Comparison of ENCODE assay signal across 8 mouse cellular contexts in the genomic region with DNA sequence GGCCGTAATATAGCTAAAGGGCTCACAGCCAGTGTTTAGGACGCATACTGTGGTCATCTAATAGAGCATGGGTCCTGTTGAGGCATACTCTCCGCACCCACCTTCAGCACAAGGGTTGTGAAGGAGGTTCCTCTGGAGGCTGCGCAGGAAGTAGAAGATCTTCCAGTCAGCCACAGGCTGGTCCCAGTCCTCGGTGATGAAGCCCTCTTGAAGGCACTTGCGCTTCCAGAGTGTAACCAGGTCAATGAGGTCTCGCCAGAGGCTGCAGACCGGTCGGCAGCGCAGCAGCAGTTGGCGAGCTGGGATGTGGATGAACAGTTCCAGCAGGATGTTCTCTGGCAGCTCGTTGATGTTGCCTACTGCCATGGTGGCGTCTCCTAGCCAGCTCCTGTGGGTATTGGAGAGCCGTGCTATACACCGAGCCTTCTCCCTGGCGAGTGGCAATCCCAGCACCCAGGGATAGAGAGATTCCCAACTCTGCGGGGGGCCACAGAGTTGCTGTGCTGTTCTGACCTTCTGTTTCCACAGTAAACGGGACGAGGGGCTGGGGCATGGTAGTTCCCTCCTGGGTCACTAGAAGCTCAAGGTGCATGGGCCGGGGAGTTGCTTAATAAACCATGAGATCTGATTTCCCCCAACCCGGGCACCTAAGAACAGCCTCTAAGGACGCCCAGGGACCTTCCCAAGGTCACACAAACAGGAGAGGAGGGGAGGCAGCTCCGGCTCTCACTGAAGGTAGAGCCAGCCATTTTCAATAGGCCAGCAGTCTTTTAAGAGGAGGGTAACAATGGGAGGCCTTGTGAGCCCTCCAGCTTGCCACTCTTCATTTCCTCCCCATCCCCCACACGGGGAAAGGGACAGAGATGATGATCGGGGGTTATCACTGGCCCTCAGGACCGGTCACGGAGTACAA. TPM values are rescaled to one million over a fixed set of nuclear protein-coding genes. Genes with fewer than 3 reads are reported as not detected.
DNase-seq lines count a peak whose midpoint lies in the region; ATAC-seq lines count a peak whose summit lies in the region.

No protein-coding gene starts in this region.

- peaks cover 35% of the 10 kb centered on the region for H3K27me3 ChIP-seq in forebrain, embryonic 12.5 days

- WGBS in forebrain, embryonic 12.5 days: 22% methylated on average over 27 of the region's 27 CpGs

- peaks cover 46% of the 10 kb centered on the region for H3K36me3 ChIP-seq in forebrain, embryonic 12.5 days (replicated peaks)

- DNase-seq in left cerebral cortex, adult 18-20 months (ENCODE audit: low spot score in 2 of 2): peak; percentile 46 to 50
- DNase-seq in left cerebral cortex, adult 11 months (ENCODE audit: low spot score): no peak
- DNase-seq in layer of hippocampus, postnatal 25 days (ENCODE audit: extremely low spot score in 1 of 2, low spot score in 1 of 2): peak; percentile 29 to 37
- DNase-seq in naive thymus-derived CD4-positive, alpha-beta T cell, adult 2 months (ENCODE audit: low read depth): peak; percentile 30
- DNase-seq in urinary bladder, postnatal 10 days (ENCODE audit: low spot score): no peak
- DNase-seq in adrenal gland, postnatal 25 days: no peak

- ATAC-seq in forebrain, embryonic 12.5 days (ENCODE audit: low FRiP score): peak; percentile 7; the same call in 1 of the 2 replicates

- peak overlapping the region; percentile 11; the same call in 1 of the 2 replicates for H3K4me3 ChIP-seq in brown adipose tissue, adult 24 weeks (ENCODE audit: insufficient read depth, low read depth, low read length)
- H3K4me3 ChIP-seq in forebrain, embryonic 12.5 days (replicated peaks): peak overlapping the region; percentile 58

- H3K9me3 ChIP-seq in forebrain, embryonic 12.5 days: no peaks in the 10 kb centered on the region

- no peaks in the 10 kb centered on the region for H3K4me1 ChIP-seq in brown adipose tissue, adult 24 weeks (ENCODE audit: control insufficient read depth, insufficient read depth, insufficient read length, low read length)
- H3K4me1 ChIP-seq in forebrain, embryonic 12.5 days: peaks cover 37% of the 10 kb centered on the region

- peak overlapping the region; percentile 91 for H3K4me2 ChIP-seq in forebrain, embryonic 12.5 days

- H3K27ac ChIP-seq in brown adipose tissue, adult 24 weeks (replicated peaks; ENCODE audit: low read depth, low read length): no peak overlapping the region
- H3K27ac ChIP-seq in forebrain, embryonic 12.5 days: peak overlapping the region; percentile 85

- H3K9ac ChIP-seq in forebrain, embryonic 12.5 days: peak overlapping the region; percentile 71

RNA-seq across cellular contexts. Expression of a gene that starts 1.6 kb away (rescaled TPM):
- 100 to 1,000 TPM; 137 to 157 TPM for total RNA-seq in left cerebral cortex, adult 18-20 months (2021)
- polyA plus RNA-seq in brown adipose tissue, adult 24 weeks (2012; ENCODE audit: insufficient read depth, insufficient read length, missing spikeins): 9.1 and 21.6 TPM in 2 replicates
- polyA plus RNA-seq in forebrain, embryonic 12.5 days (2016; fragmentation: Nextera tagmentation; extraction: Ambion mirVana): 57.5 and 60.5 TPM in 2 replicates
- total RNA-seq in layer of hippocampus, postnatal 25 days (2021): 100 to 1,000 TPM; 127 TPM
- total RNA-seq in adrenal gland, postnatal 25 days (2021): 7.0 and 14.6 TPM in 2 replicates

RNA-seq across cellular contexts. Expression of a gene that starts 1.7 kb away (rescaled TPM):
- 100 to 1,000 TPM; 118 to 126 TPM for total RNA-seq in left cerebral cortex, adult 18-20 months (2021)
- polyA plus RNA-seq in brown adipose tissue, adult 24 weeks (2012; ENCODE audit: insufficient read depth, insufficient read length, missing spikeins): not detected in 2 replicates
- polyA plus RNA-seq in forebrain, embryonic 12.5 days (2016; fragmentation: Nextera tagmentation; extraction: Ambion mirVana): 1.2 and 1.5 TPM in 2 replicates
- total RNA-seq in layer of hippocampus, postnatal 25 days (2021): 100 to 1,000 TPM in 1 of 2 experiments, 10 to 100 TPM in 1; 97.4 to 116 TPM
- total RNA-seq in adrenal gland, postnatal 25 days (2021): 4.5 and 4.7 TPM in 2 replicates

RNA-seq across cellular contexts. Expression of a gene that starts 6.8 kb away (rescaled TPM):
- total RNA-seq in left cerebral cortex, adult 18-20 months (2021): 10 to 100 TPM; 32.1 to 35.3 TPM
- polyA plus RNA-seq in brown adipose tissue, adult 24 weeks (2012; ENCODE audit: insufficient read depth, insufficient read length, missing spikeins): 37.2 and 41.9 TPM in 2 replicates
- 14.9 and 16.4 TPM in 2 replicates for polyA plus RNA-seq in forebrain, embryonic 12.5 days (2016; fragmentation: Nextera tagmentation; extraction: Ambion mirVana)
- 10 to 100 TPM; 27.9 to 28.7 TPM for total RNA-seq in layer of hippocampus, postnatal 25 days (2021)
- 45.2 and 55.3 TPM in 2 replicates for total RNA-seq in adrenal gland, postnatal 25 days (2021)

RNA-seq across cellular contexts. Expression of a gene that starts 28.2 kb away (rescaled TPM):
- under 1 TPM; 0.19 to 0.21 TPM for total RNA-seq in left cerebral cortex, adult 18-20 months (2021)
- polyA plus RNA-seq in brown adipose tissue, adult 24 weeks (2012; ENCODE audit: insufficient read depth, insufficient read length, missing spikeins): not detected in 2 replicates
- 6.4 and 8.0 TPM in 2 replicates for polyA plus RNA-seq in forebrain, embryonic 12.5 days (2016; fragmentation: Nextera tagmentation; extraction: Ambion mirVana)
- total RNA-seq in layer of hippocampus, postnatal 25 days (2021): 1 to 10 TPM; 2.3 TPM
- 0.15 and 0.24 TPM in 2 replicates for total RNA-seq in adrenal gland, postnatal 25 days (2021)

RNA-seq across cellular contexts. Expression of a gene that starts 28.5 kb away (rescaled TPM):
- 10 to 100 TPM; 10.7 to 17.5 TPM for total RNA-seq in left cerebral cortex, adult 18-20 months (2021)
- polyA plus RNA-seq in brown adipose tissue, adult 24 weeks (2012; ENCODE audit: insufficient read depth, insufficient read length, missing spikeins): 21.6 and 26.2 TPM in 2 replicates
- 76.1 and 81.6 TPM in 2 replicates for polyA plus RNA-seq in forebrain, embryonic 12.5 days (2016; fragmentation: Nextera tagmentation; extraction: Ambion mirVana)
- 10 to 100 TPM; 15.0 to 16.5 TPM for total RNA-seq in layer of hippocampus, postnatal 25 days (2021)
- total RNA-seq in adrenal gland, postnatal 25 days (2021): 16.2 and 20.3 TPM in 2 replicates

Comparison
In these comparisons a context has a peak if more than half of its experiments do, and no peak if none do; other contexts are left out.
1. DNase-seq: peak in left cerebral cortex, adult 18-20 months (2 of 2), layer of hippocampus, postnatal 25 days (2 of 2) and naive thymus-derived CD4-positive, alpha-beta T cell, adult 2 months (single experiment); none in left cerebral cortex, adult 11 months (single experiment), urinary bladder, postnatal 10 days (single experiment) and adrenal gland, postnatal 25 days (single experiment).
2. RNA of a gene that starts 1.7 kb away (total RNA-seq): 118 to 126 TPM in left cerebral cortex, adult 18-20 months and 97.4 to 116 TPM in layer of hippocampus, postnatal 25 days; 4.5 to 4.7 TPM in adrenal gland, postnatal 25 days; every median in the first group is over 10 times any median in the second.